Mouse (Mus musculus) embryonic facial prominence, embryonic 15.5 days (tissue): ENCODE results near the gene Gm3448. TPM values are rescaled to one million over a fixed set of nuclear protein-coding genes. Genes with fewer than 3 reads are reported as not detected.
"Not testable (repeated sequence)": the region's sequence is repeated elsewhere in the genome, so short reads cannot be mapped to it uniquely, and the experiment has no call there.

Source experiments
- ATAC-seq: fragments of 200-750 bp; cut with Nextera tagmentation; 2 replicates; pipeline ENCODE4 v1.8.0; 2017; ENCODE audit warnings: low read depth, moderate TSS enrichment; ENCODE audit not compliant: insufficient number of reproducible peaks, low FRiP score, low TSS enrichment
- H3K27ac ChIP-seq: fragments of 300-500 bp; sonication (generic); replicated peaks from 2 replicates; pipeline ENCODE4 v1.5.1; 2015; ENCODE audit warnings: mild to moderate bottlenecking, inconsistent platforms
- H3K27me3 ChIP-seq: fragments of 300-500 bp; sonication (generic); 2 replicates; pipeline ENCODE4 v1.6.1; 2015; ENCODE audit warnings: inconsistent platforms
- H3K36me3 ChIP-seq: fragments of 300-500 bp; sonication (generic); 2 replicates; pipeline ENCODE4 v1.6.1; 2015; ENCODE audit warnings: mild to moderate bottlenecking, inconsistent platforms
- H3K4me1 ChIP-seq: fragments of 300-500 bp; sonication (generic); 2 replicates; pipeline ENCODE4 v1.6.1; 2015; ENCODE audit warnings: inconsistent platforms
- H3K4me2 ChIP-seq: fragments of 300-500 bp; sonication (generic); replicated peaks from 2 replicates; pipeline ENCODE4 v1.6.1; 2015; ENCODE audit warnings: mild to moderate bottlenecking, inconsistent platforms
- H3K4me3 ChIP-seq: fragments of 300-500 bp; sonication (generic); replicated peaks from 2 replicates; pipeline ENCODE4 v1.5.1; 2015; ENCODE audit warnings: mild to moderate bottlenecking, inconsistent platforms
- H3K9ac ChIP-seq: fragments of 300-500 bp; sonication (generic); 2 replicates; pipeline ENCODE4 v1.6.1; 2015; ENCODE audit warnings: inconsistent platforms
- H3K9me3 ChIP-seq: fragments of 300-500 bp; sonication (generic); replicated peaks from 2 replicates; pipeline ENCODE4 v1.6.1; 2016; ENCODE audit warnings: inconsistent platforms
- WGBS: fragments of 180-500 bp; shearing (Covaris S2); methylation state at CpG from one replicate; pipeline ENCODE4 v1.1.7; 2015; 5-methylcytosine and 5-hydroxymethylcytosine counted together
- polyA plus RNA-seq: library from polyadenylated mRNA; unstranded; fragments of >200 nt; fragmentation: Nextera tagmentation; extraction: Ambion mirVana; gene quantifications from 2 replicates; pipeline ENCODE4 v1.2.1, GENCODE M21; 2015

The Gm3448 gene
- polyA plus RNA-seq, 1 experiment from 2014 or later = 8.3 TPM

DNA sequence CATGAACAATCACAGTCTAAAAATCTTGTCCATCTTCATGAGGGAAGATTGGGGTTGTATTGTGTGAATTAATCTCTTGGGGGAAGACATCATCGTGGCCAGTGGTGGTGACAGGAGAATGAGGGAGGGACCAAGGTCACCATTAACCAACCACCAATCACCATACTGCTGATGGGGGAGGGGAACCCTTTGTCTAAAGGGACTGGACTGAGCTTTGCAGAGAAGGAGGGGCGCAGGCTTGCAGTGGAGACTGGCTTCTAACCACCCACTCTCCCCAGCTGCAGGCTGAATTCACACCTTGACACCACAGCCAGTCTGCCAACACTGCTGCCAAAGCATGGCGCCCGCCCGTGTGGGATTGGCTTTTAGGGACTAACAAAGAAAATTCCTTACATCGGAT, 24.7 kb upstream of the Gm3448 start:
- Histone ChIP-seq H3K36me3 (peaks cover 28% of the 10 kb centered on the region), H3K4me1 (peaks cover 6% of the 10 kb centered on the region; the same call in 1 of the 2 replicates), H3K4me2 (peak overlapping the region; percentile 27; the same call in 1 of the 2 replicates), H3K27me3 (no peaks in the 10 kb centered on the region), H3K4me3 (no peak overlapping the region), H3K9ac (no peak overlapping the region), H3K27ac (no peak overlapping the region), H3K9me3 (no peaks in the 10 kb centered on the region)
- 54% methylated on average over 6 of the region's 6 CpGs for WGBS
- no peak for ATAC-seq

DNA sequence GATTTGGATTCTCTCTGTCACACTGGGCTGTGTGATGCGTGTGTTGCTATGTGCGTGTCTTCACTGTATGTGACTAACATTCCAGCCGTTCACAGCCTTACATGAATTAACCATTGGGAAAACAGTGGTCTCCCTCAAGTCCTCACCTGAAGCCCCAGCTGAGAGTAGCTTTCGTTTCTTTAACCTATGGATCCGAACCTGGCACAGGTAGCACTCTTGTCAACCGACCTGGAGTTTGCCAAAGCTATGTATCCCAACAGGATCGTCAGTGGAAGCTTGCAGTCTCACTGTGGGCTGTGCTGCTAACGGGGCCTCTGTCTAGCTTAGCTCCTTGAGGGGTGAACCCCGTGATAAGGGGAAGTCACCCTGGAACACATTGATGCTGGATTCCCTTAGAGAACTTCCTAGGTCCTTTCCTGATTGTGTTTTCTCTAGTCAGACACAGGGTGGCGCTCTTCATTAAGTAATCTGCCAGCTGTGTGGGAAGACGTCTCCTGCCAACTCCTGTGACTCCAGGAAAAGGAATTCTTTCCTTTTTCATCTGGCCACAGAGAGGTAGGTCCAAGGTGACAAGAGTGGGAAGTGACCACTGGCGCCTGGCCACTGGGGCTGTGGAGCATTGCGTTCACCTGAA, 24.2 kb upstream of the Gm3448 start:
- Histone ChIP-seq H3K9me3 (no peaks in the 10 kb centered on the region), H3K4me2 (peak overlapping the region; percentile 27; the same call in 1 of the 2 replicates), H3K36me3 (peaks cover 29% of the 10 kb centered on the region), H3K27me3 (no peaks in the 10 kb centered on the region), H3K4me1 (peaks cover 6% of the 10 kb centered on the region; the same call in 1 of the 2 replicates), H3K27ac (no peak overlapping the region), H3K4me3 (no peak overlapping the region), H3K9ac (no peak overlapping the region)
- 42% methylated on average over 13 of the region's 13 CpGs for WGBS
- ATAC-seq = no peak

DNA sequence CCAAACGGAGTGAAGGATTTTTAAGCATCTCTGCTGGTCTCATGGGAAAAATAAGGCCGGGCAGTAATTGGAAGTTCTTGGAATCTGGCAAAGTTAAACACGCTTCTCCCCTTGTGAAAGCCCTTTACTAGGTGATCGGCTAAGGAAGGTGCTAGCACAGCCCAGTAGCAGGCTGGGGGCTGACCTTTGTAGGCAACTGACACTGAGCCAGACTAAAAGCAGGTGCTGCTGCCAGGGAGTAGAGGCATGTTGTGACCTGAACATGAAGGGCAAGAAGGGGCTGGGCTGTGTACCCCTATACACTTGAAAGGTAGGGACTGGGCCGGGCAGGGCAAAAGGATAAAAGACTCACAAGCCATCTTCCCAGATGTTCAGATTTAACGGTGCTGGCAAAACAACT, 19.0 kb upstream of the Gm3448 start:
- 80% methylated on average over 6 of the region's 6 CpGs for WGBS
- peaks cover 54% of the 10 kb centered on the region for H3K36me3 ChIP-seq

DNA sequence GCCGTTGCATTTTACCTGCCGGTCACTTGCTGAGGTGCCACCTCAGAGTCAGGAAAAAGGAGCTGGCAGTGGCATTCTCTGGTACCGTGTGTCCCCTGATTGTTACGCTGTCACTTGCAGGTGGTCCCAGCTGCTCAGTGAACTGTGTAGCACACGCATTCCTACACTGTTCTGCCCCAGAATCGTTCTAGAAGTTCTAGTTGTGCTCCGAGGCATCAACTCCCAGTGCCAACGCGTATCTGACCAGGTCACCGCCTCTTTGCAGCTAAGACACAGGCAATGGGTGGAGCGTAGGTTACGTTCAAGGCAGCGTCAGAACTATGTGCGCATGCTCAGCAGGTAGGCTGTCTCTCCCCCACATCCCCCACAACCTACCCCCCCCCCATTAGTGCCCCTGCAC, 18.3 kb upstream of the Gm3448 start:
- Histone ChIP-seq H3K27ac (no peak overlapping the region), H3K36me3 (peaks cover 58% of the 10 kb centered on the region), H3K9ac (no peak overlapping the region), H3K9me3 (no peaks in the 10 kb centered on the region), H3K4me2 (no peak overlapping the region), H3K4me1 (no peaks in the 10 kb centered on the region), H3K27me3 (no peaks in the 10 kb centered on the region), H3K4me3 (no peak overlapping the region)
- ATAC-seq = no peak
- WGBS = 93% methylated on average over 14 of the region's 14 CpGs

More for the DNA sequence above, 19.0 kb upstream of the Gm3448 start:
- Histone ChIP-seq H3K27ac (no peak overlapping the region), H3K9ac (no peak overlapping the region), H3K4me2 (no peak overlapping the region), H3K4me3 (no peak overlapping the region), H3K4me1 (no peaks in the 10 kb centered on the region), H3K27me3 (no peaks in the 10 kb centered on the region), H3K9me3 (no peaks in the 10 kb centered on the region)
- no peak for ATAC-seq

DNA sequence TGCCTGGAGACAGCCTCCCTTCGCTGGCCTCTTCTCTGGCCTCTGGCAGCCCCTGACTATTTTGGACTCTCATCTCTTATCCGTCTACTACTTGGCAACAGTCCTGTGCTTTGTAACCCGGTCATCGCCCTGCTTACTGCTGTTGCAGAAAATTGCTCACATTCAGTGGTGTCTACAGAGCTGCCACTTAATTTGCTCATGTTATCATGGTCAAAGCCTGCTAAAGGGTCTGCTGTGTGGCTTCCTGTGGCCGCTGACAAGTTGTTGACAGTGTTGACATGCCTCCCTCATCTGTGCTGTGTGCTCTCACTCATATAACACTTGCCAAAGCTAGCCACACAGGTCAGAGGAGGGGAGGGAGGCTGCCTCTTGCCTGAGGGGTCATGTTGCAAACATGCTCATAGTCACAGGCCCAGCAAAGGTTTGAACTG, 16.8 kb upstream of the Gm3448 start:
- Histone ChIP-seq H3K27me3 (no peaks in the 10 kb centered on the region), H3K27ac (no peak overlapping the region), H3K9ac (no peak overlapping the region), H3K4me1 (no peaks in the 10 kb centered on the region), H3K4me3 (no peak overlapping the region), H3K9me3 (no peaks in the 10 kb centered on the region), H3K4me2 (no peak overlapping the region), H3K36me3 (peaks cover 51% of the 10 kb centered on the region)
- WGBS = 84% methylated on average over 5 of the region's 5 CpGs
- no peak for ATAC-seq

DNA sequence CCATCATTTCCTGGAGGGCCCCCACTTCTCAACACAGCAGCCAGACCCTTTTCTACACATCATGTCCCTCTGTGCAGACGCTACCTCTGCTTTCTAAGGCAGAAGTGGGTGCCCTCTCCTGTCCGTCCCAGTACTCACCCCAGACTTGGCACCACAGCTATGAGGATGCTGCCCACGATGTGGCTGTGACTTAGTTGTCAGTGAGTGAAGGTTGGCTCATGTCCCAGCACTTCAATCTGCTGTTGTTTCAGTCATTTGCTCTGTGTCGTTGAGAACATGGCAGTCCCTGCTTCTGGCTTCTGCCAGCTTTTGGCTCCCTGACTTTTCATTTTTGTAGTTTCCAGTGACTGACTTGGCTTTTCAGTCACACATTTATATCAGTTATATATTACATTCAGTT, 14.6 kb upstream of the Gm3448 start:
- H3K36me3 ChIP-seq = peaks cover 29% of the 10 kb centered on the region

DNA sequence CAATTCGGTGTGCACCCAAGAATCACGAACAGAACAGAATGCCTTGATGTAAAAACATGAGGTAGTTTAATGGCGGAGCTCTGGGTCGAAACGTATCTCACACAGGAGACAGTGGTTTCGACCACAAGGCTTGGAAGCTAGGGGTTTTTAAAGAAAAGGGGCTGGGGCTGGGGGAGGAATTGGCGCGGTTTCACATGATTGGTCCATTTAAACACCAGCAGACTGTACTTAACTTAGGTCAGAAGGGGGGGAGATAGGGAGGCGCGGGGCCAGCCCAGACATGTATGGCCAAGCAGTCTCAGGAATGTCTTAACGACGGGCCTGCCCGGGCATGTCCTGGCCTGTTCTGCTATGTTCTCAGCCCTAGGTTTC, 12.5 kb upstream of the Gm3448 start:
- not testable (repeated sequence) for H3K9me3 ChIP-seq, H3K27ac ChIP-seq, H3K4me3 ChIP-seq, ATAC-seq, H3K27me3 ChIP-seq, H3K4me2 ChIP-seq, H3K4me1 ChIP-seq, H3K9ac ChIP-seq
- WGBS = 88% methylated on average over 13 of the region's 13 CpGs
- H3K36me3 ChIP-seq = peaks cover 29% of the 10 kb centered on the region

More for the DNA sequence above, 14.6 kb upstream of the Gm3448 start:
- Histone ChIP-seq H3K27ac (no peak overlapping the region), H3K9ac (no peak overlapping the region), H3K27me3 (no peaks in the 10 kb centered on the region), H3K4me2 (no peak overlapping the region), H3K4me1 (no peaks in the 10 kb centered on the region), H3K9me3 (no peaks in the 10 kb centered on the region), H3K4me3 (no peak overlapping the region)
- ATAC-seq = no peak
- 78% methylated on average over 4 of the region's 4 CpGs for WGBS

DNA sequence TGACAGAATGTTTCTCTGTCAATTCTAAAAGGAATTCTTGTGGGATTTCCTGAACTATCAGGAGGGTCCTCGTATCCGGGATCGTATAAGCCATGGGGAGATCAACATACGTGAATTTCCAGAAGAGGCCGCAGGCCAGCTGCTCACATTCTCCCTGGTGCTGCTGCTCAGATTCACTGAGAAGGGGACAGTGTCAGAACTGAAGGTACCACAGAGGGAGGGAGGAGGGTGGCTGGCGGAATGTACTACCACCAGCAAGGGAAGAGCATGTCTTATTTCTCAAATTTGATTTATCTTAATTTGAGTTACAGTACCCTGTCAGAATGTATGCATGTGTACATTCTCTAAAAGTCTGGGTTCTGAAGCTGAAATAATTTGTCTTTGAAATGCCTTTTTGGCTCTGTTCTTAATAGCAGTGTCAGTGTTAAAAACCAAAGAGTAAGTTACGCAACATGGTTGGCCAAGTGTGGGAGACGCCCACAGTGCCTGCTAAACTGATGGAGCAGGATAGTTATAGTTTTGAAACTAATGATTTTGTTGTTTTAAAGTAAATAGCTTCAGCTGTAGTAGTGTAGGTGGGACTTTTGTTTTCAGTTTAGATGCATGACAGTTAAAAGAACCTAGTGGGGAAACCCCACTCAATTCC, 12.0 kb upstream of the Gm3448 start:
- not testable (repeated sequence) for H3K27ac ChIP-seq, H3K9ac ChIP-seq, ATAC-seq, H3K4me2 ChIP-seq, H3K27me3 ChIP-seq, H3K4me1 ChIP-seq, H3K9me3 ChIP-seq, H3K4me3 ChIP-seq
- peaks cover 25% of the 10 kb centered on the region for H3K36me3 ChIP-seq
- 93% methylated on average over 5 of the region's 8 CpGs for WGBS

DNA sequence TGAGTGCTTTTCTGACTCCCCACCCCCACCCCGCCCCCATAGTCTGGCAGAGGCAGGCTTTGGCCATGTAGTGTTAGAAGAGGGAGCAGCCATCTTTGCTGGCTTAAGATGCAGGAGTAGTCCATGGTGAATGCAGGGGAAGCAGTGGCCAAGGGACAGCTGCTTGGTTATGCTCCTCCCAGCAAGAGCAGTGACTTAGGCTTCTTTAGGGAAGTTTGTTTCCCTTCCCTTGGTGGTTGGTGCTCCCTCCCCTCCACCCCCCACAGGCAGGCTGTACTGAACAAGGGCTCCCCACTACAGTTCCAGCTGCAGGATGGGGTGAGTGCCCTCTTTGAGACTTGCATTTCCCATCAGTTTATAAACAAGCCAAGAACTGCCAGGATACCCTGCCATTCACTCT, 11.4 kb upstream of the Gm3448 start:
- not testable (repeated sequence) for ATAC-seq, H3K4me3 ChIP-seq, H3K9me3 ChIP-seq, H3K27me3 ChIP-seq, H3K4me1 ChIP-seq, H3K9ac ChIP-seq, H3K4me2 ChIP-seq, H3K27ac ChIP-seq
- 57% methylated on average over 1 of the region's 1 CpGs for WGBS
- H3K36me3 ChIP-seq = peaks cover 19% of the 10 kb centered on the region

DNA sequence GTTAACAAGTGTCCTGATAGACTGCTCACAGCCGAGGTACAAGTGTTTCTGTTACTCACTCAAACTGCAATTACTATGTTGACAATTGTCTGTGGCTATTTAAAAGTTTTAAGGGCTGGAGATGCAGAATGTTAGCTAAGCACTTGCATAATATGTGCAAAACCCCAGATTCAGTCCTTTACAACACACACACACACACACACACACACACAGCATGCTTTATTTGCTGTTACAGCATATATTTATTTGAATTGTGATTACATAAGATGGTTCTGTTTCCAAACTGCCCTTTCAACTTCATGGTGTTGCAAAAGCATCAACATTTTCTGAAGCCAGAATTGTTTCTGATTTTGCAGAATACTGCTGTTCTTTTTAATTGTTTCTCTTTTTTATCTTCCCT, 9.0 kb upstream of the Gm3448 start:
- H3K4me2 ChIP-seq, H3K27me3 ChIP-seq, H3K4me1 ChIP-seq, ATAC-seq, H3K4me3 ChIP-seq, H3K27ac ChIP-seq, H3K36me3 ChIP-seq, H3K9ac ChIP-seq, H3K9me3 ChIP-seq: not testable (repeated sequence)
- no CpG with 5 or more reads among the region's 1 CpGs for WGBS

DNA sequence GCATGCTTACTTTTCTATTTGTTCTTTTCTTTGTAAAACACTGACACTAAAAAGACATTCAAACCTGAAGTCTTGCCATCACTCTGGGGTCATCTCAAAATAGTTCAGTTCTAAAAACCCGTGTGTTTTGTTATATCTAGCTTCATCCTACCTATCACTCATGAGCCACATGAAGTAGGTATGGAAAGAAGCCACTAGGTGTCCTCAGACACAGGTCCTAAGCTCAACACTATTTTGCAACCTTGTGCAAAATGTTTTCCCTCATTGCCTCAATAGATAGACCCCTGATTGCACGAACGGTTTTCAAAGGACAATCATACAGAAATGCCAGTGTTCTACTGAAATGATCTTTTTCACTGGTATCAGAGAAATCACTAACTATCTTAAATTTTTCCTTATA, 882 bp downstream of the Gm3448 start:
- not testable (repeated sequence) for H3K4me3 ChIP-seq, H3K36me3 ChIP-seq, H3K9ac ChIP-seq, H3K27me3 ChIP-seq, H3K9me3 ChIP-seq, H3K4me2 ChIP-seq, H3K27ac ChIP-seq, ATAC-seq, H3K4me1 ChIP-seq
- no CpG with 5 or more reads among the region's 3 CpGs for WGBS

DNA sequence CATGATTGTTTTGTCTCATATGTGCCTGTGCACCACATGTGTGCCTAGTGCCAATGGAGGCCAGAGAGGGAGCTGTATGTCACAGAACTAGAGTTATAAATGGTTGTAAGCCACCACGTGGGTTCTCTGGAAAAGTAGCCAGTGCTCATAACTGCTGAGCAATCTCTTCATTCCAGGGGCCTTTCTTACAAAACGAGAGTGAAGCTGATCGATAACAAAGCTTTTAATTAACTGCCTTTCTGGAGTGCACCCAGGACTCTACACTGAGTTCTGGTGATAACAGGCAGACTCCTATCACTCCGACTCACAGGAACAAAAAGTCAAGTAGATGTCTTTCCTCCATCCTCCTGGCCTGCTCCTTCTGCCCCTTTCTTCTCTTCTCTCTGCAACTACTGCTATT, 9.9 kb downstream of the Gm3448 start:
- ATAC-seq, H3K27ac ChIP-seq, H3K4me2 ChIP-seq, H3K4me1 ChIP-seq, H3K4me3 ChIP-seq, H3K27me3 ChIP-seq, H3K36me3 ChIP-seq, H3K9me3 ChIP-seq, H3K9ac ChIP-seq: not testable (repeated sequence)
- WGBS = no CpG with 5 or more reads among the region's 4 CpGs
